Mouse (Mus musculus) T-helper 17 cell (primary cell): ENCODE measurements around the gene Emb.

Experiments used
- in situ Hi-C, 2 experiments: fragments of 300-600 bp; cut with MboI, MseI; formaldehyde crosslinking; loops; 1 replicate in 1 of 2; 2 replicates in 1 of 2; pipeline ENCODE4 v1.15.1; 2025; ENCODE audit warnings: high pct_unique_total_duplicates in 2 of 2

Gene Emb

DNA sequence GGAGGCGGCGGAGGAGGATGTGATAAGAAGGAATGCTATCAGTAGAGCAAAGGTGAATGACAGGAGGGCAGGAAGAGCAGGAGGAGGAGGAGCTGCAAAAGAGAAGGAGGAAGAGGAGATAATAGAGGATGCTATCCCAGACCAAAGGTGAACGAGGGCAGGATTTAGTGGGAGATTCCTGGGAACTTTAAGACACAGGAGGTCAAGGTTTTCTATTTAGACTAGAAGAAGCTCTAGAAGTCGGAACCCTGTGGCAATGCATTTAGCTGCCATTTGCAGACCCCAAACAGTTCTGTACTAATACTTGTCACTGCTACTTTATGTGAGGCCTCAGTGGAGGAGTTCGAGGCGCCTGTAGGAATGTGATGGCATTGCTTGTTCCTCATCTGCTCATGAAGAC, at the start of gene Emb:
Gene Emb, plus strand, starts transcription at position 301 of the 400 bp plus-strand sequence.
- in situ Hi-C loops, result no loop called here

GRCm38 (mm10) chr13:117163906-117164305, 44.4 kb upstream of the Emb start:
- in situ Hi-C loops, result no loop called here

GRCm38 (mm10) chr13:117165071-117165470, 43.3 kb upstream of the Emb start:
- in situ Hi-C loops, result no loop called here

- in situ Hi-C loops, result loop anchor here in 1 of 2 experiments (10.0 kb wide), 1 partner anchor 244 kb away; no protein-coding TSS in a partner anchor
Measured at GRCm38 (mm10) chr13:117180912-117181311, 27.4 kb upstream of the Emb start.

- in situ Hi-C loops, result loop anchor here in 1 of 2 experiments (10.0 kb wide), 1 partner anchor 242 kb away; no protein-coding TSS in a partner anchor
Measured at GRCm38 (mm10) chr13:117183288-117183687, 25.0 kb upstream of the Emb start.

DNA sequence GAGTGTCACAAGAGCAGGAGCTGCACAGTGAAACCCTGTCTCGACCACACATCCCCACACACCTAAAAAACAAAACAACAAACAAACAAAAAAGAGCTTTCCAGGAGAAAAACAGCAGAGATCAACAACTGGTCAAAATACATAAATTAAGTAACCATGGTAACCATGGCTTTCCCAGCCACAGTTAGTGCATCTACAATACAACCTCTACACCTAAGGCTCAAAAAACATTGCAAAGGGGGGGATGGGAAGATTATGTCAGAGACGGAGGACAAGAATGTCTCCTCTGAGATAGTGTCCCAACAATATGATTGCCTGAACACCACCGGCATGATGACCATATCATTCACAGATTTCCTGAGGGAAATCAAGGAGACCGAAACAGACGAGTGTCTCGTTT, 23.0 kb upstream of the Emb start:
- in situ Hi-C loops, result loop anchor here in 1 of 2 experiments (10.0 kb wide), 1 partner anchor 239 kb away; no protein-coding TSS in a partner anchor

DNA sequence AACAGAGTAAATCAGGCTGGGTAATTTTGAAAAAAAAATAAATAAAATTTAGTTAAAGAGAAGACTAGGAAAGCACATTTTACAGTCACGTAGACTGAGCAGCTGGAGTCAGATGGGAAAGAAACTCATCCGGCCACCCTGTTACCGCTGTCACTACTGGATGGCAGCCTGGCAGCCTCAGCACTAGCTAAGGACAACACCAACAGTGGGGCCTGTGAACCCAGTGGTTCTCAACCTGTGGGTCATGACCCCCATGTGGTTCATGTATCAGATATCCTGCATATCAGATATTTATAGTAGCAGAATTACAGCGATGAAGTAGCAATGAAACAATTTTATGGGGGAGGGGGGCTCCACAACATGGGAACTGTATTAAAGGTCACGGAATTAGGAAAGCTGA, 16.2 kb upstream of the Emb start:
- in situ Hi-C loops, result no loop called here

- in situ Hi-C loops, result no loop called here
Measured at GRCm38 (mm10) chr13:117193422-117193983, 14.8 kb upstream of the Emb start.

GRCm38 (mm10) chr13:117195569-117196495, 12.5 kb upstream of the Emb start:
- in situ Hi-C loops, result no loop called here

DNA sequence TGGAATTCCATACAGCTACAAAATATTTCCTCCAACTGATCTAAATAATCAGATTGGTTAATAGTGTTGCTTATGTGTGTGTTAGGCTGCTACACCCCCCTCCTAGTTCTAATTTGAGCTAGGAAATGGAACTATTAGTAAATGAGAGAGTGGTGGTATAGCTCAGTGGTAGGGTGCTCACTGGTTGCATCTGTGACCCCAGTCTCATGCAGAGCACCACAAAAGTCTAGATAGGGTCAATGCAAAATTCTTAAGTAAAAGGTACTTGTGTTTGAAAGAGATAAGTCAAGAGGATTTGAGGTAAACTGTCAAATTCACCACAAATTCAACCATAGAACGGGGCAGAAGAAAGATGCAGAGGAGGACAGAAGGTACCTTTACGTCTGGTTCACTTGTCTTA, 10.7 kb upstream of the Emb start:
- in situ Hi-C loops, result no loop called here

- in situ Hi-C loops, result no loop called here
Measured at GRCm38 (mm10) chr13:117198402-117199083, 9.8 kb upstream of the Emb start.

DNA sequence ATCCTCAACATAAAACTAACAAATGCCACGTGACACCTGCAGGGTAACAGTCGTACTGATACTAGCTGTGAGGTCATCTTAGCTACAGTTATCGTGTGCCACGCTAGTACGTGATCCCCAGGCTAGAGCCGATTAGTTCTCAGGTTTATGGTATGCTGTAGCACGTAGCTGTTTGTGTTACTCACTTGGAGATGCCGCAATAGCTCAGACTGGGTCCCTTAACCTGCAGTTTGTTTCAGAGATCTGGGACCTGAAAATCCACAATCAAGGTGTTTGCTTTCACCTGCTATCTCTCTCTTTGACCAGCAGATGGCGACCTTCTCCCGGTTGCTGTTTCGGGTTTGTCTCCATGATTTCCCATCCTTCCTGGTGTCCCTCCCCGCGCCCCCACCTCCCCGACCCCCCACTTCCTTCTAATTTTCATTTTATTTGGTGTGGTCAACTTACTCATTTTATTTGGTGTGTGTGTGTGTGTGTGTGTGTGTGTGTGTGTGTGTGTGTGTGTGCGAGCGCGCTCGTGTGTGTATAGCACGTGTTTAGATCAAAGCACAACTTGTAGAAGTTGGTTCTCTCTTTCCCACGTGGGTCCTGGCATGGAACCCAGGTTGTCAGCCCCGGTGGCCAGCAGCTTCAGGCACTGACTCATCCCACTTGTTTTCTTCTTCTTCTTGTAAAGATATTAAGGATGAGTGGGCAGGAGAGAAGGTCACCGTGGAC, 5.4 kb upstream of the Emb start:
- in situ Hi-C loops, result loop anchor here (5.0 kb wide), 3 partner anchors 34 to 814 kb away; no protein-coding TSS in a partner anchor

DNA sequence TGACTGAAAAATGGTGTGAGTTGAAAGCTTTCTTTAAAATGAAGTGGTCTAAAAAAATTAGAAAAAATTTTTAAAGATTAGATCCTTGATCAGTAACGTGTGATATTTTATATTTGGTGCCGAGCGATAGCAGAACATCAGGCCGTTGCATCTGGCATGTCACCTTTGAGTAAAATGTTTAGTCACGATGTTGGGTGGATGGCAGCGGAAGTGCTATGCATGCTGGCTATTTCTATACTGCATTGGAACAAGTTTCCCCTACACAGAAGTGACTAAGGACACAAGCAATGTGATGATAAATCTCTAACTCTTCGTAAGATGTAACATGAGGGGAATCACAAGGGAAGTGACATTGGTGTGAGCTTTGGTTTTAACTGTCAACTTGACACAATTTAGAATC, 3.7 kb upstream of the Emb start:
- in situ Hi-C loops, result loop anchor here (5.0 kb wide), 3 partner anchors 33 to 813 kb away; no protein-coding TSS in a partner anchor

DNA sequence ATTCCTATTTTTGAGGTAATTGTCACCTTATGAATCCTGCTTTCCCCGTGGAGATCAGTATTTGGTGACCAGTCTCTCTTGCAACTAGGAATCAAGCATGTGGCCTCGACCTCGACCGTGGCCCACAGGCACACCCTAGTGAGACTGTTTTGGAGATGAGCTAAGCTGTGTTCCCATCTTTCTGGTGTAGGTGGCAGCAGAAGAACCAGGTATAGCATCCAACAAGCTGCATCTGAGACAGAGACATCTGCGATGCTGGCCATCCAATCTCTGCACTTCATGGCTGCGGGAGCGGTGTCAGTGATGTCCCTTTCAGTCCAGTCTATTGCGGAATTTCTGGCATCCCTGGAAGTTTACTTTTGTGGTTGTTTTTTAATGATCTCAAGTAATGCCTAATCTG, 2.3 kb upstream of the Emb start:
- in situ Hi-C loops, result no loop called here

DNA sequence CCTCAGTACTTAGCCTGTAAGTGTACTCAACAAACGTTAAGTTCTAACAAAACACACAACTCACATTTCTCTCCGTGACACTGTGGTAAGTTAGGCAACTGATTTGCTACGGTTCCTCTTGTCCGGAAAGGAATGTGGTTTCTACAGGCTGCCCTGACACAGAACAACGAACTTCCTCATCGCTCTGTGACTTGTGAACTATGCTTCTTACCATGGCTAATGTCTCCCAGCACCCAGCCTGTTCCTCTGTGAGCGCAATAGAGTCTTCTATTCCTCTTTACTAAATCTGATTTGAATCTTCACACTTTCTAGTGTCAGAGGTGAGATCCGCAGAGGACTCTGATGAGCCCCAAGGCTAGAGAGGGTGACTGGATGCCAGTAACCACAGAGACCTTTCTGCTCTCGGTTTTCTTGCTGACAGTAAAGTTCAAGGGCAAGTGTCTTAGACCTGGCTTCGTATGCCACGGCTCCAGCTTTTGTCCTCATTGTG, 3.1 kb downstream of the Emb start:
- in situ Hi-C loops, result no loop called here

GRCm38 (mm10) chr13:117215481-117215880, 7.1 kb downstream of the Emb start:
- in situ Hi-C loops, result no loop called here

- in situ Hi-C loops, result no loop called here
Measured at GRCm38 (mm10) chr13:117216126-117216525, 7.8 kb downstream of the Emb start.

DNA sequence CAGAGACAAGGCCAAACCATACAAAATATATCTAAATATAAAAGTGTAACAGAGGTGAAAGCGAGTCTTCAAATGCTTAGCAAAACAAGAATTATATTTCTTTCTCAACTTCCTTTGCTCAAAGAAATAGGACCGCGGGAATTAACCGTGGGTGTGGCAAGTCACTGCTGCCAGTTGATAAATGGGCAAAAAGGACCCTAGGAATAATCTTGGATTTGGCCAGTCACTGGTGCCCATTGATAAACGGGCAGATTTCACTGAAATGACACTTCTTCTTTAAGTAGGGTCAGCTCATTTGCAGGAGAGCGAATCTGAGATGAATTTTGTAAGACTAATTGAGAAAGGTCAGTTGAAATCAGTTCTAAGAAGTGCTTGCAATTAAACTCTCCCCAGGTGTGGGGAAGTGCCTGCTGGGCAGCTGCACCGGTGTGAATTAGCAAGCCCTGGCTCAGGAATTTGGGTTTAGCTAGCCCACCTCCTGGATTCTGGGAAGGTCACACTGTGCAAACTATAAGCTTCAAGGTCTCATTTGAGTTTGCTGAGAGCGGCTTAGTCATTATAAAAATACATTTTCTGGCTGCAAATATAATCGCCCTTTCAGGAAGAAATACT, 8.5 kb downstream of the Emb start:
- in situ Hi-C loops, result no loop called here

GRCm38 (mm10) chr13:117217621-117218020, 9.3 kb downstream of the Emb start:
- in situ Hi-C loops, result no loop called here

DNA sequence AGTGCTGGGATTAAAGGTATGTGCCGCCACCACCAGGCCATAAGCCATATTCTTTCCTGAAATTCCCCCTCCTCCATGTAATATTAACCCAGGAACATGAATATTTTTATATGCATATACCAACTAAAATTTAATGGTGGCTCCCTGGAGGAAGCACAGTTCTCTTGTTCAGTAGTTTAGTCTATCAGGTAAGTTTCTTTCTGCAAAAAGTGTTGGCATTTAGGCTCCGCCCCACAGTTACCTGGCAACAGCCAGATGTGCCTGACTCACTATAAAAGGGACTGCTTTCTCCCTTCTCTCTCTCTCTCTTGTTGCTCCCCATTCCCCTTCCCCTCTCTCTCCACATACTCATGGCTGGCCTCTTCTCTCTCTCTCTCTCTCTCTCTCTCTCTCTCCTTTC, 9.8 kb downstream of the Emb start:
- in situ Hi-C loops, result no loop called here
